Mouse (Mus musculus) testis, adult 2 months (tissue): ENCODE data around the gene Tmem243.

ENCODE experiments used
- CTCF ChIP-seq: fragments of 200-500 bp; IDR thresholded peaks from 2 replicates; pipeline ENCODE4 v1.5.1; 2012; ENCODE audit warnings: low read depth, mild to moderate bottlenecking, inconsistent platforms, low read length, moderate library complexity; ENCODE audit not compliant: control insufficient read depth, insufficient read depth, insufficient replicate concordance
- POLR2A ChIP-seq: fragments of 200-500 bp; IDR thresholded peaks from 2 replicates; pipeline ENCODE4 v1.6.1; 2012; ENCODE audit warnings: low read depth, mild to moderate bottlenecking, inconsistent platforms, low read length, moderate library complexity; ENCODE audit not compliant: control insufficient read depth

DNA sequence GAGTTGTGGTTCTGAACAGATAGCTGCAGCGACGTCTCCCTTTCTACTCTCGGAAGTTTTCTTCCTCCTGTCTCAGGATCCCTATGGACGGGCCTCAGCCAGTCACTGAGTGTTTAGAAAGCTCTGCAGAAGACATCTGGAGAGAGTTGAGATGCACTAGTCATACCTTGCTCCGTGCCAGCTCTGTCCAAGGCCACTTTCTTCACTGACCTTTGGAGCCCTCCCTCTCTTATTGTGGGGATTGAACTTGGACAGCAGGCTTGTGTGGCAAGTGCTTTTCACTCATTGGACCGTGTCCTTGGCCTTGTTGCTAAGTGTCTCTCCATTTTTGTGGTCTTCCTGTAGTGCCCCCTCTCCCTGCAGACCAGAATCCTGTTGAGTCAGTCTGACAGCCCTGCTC, 6.3 kb downstream of the Tmem243 start:
- TF ChIP-seq CTCF (no peak), POLR2A (no peak)
